Mouse (Mus musculus) cortical plate, adult 2 months (tissue): ENCODE measurements around the gene Orm3.

Experiments
- CTCF ChIP-seq: fragments of 200-500 bp; IDR thresholded peaks from 2 replicates; pipeline ENCODE4 v1.5.1; 2011; ENCODE audit warnings: mild to moderate bottlenecking, control low read depth, low read length; ENCODE audit not compliant: insufficient read depth; ENCODE audit errors: extremely low read depth
- POLR2A ChIP-seq: fragments of 200-500 bp; IDR thresholded peaks from 2 replicates; pipeline ENCODE4 v1.6.1; 2011; ENCODE audit warnings: mild to moderate bottlenecking, low read length, control low read depth; ENCODE audit not compliant: insufficient read depth; ENCODE audit errors: extremely low read depth

DNA sequence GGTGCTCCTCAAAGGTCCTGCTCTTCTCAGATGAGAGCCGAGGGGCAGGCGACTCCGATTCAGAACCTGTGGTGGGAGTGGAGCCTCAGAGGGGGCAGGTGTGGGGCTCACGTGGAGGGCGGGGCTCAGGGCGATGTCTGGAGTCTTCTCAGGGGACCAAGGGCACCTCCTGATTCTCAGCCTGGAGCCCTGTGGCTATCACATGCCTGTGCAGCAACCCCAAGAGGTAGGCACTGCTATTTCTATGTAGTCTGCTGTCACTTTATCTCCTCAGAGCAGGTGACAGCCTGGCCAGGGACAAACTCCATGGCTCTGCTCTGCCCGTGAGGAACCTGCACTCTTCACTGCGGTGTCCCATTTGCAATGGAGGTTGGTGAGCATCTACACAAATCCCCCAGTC is 17.4 kb downstream of the Orm3 start:
- TF ChIP-seq CTCF (no peak), POLR2A (no peak)
